Mouse (Mus musculus) heart, embryonic 14.5 days (tissue): ENCODE results near the gene Grifin. TPM values are rescaled to one million over a fixed set of nuclear protein-coding genes. Genes with fewer than 3 reads are reported as not detected.
A peak's percentile ranks its signal among the peaks of the same experiment; 100 is the strongest.

Experiments
- ATAC-seq: fragments of 200-750 bp; cut with Nextera tagmentation; 2 replicates; pipeline ENCODE4 v1.8.0; 2017; ENCODE audit warnings: low read depth, moderate TSS enrichment; ENCODE audit not compliant: insufficient number of reproducible peaks, insufficient read depth, low FRiP score
- H3K27ac ChIP-seq, 2 experiments: fragments of 200-500 bp in 1 of 2; fragments of 300-500 bp in 1 of 2; sonication (generic) in 1 of 2; replicated peaks in 1 of 2; 2 replicates each; pipeline ENCODE4 v1.5.1; 2012 to 2014; ENCODE audit warnings: low read depth in 2 of 2, low read length in 2 of 2, control low read depth in 1 of 2, mild to moderate bottlenecking in 1 of 2, mixed read lengths in 1 of 2; ENCODE audit not compliant: control insufficient read depth in 1 of 2, insufficient read depth in 1 of 2
- H3K27me3 ChIP-seq: fragments of 300-500 bp; sonication (generic); 2 replicates; pipeline ENCODE4 v1.6.1; 2014; ENCODE audit warnings: mild to moderate bottlenecking, low read length, control low read depth; ENCODE audit not compliant: control insufficient read depth, insufficient read depth
- H3K36me3 ChIP-seq: fragments of 300-500 bp; sonication (generic); 2 replicates; pipeline ENCODE4 v1.6.1; 2014; ENCODE audit warnings: mild to moderate bottlenecking, control low read depth, low read length, mixed read lengths; ENCODE audit not compliant: control insufficient read depth, insufficient read depth
- H3K4me1 ChIP-seq, 2 experiments: fragments of 200-500 bp in 1 of 2; fragments of 300-500 bp in 1 of 2; sonication (generic) in 1 of 2; 2 replicates each; pipeline ENCODE4 v1.6.1; 2012 to 2014; ENCODE audit warnings: low read length in 2 of 2, control low read depth in 1 of 2, mixed read lengths in 1 of 2; ENCODE audit not compliant: control insufficient read depth in 2 of 2, insufficient read depth in 2 of 2
- H3K4me2 ChIP-seq: fragments of 300-500 bp; sonication (generic); 2 replicates; pipeline ENCODE4 v1.6.1; 2014; ENCODE audit warnings: mild to moderate bottlenecking, low read length
- H3K4me3 ChIP-seq, 2 experiments: fragments of 200-500 bp in 1 of 2; fragments of 300-500 bp in 1 of 2; sonication (generic) in 1 of 2; 2 replicates each; pipeline ENCODE4 v1.5.1; 2012 to 2014; ENCODE audit warnings: low read length in 2 of 2, mild to moderate bottlenecking in 2 of 2, control low read depth in 1 of 2, low read depth in 1 of 2, moderate library complexity in 1 of 2; ENCODE audit not compliant: control insufficient read depth in 1 of 2, insufficient read depth in 1 of 2
- H3K9ac ChIP-seq: fragments of 300-500 bp; sonication (generic); 2 replicates; pipeline ENCODE4 v1.6.1; 2014; ENCODE audit warnings: mild to moderate bottlenecking, low read length
- H3K9me3 ChIP-seq: fragments of 300-500 bp; sonication (generic); 2 replicates; pipeline ENCODE4 v1.6.1; 2016; ENCODE audit warnings: low read length, control low read depth; ENCODE audit not compliant: control insufficient read depth
- WGBS: fragments of 180-500 bp; shearing (Covaris S2); extraction: QIAGEN DNeasy Blood & Tissue Kit; methylation state at CpG from one replicate; pipeline ENCODE4 v1.1.7; 2014; 5-methylcytosine and 5-hydroxymethylcytosine counted together
- polyA plus RNA-seq: library from polyadenylated mRNA; unstranded; fragments of >200 nt; fragmentation: Nextera tagmentation; extraction: Ambion mirVana; gene quantifications from 2 replicates; pipeline ENCODE4 v1.2.1, GENCODE M21; 2014

Grifin gene
- polyA plus RNA-seq, 1 experiment from 2014 or later: not detected

GRCm38 (mm10) chr5:140583732-140584368 lies 19.0 kb upstream of the Grifin start:
- no peaks in the 10 kb centered on the region for H3K9me3 ChIP-seq
- no peak for ATAC-seq
- H3K4me3 ChIP-seq: no peak overlapping the region
- peaks cover 6% of the 10 kb centered on the region for H3K27me3 ChIP-seq
- WGBS: 58% methylated on average over 5 of the region's 6 CpGs
- no peak overlapping the region for H3K9ac ChIP-seq
- H3K27ac ChIP-seq: no peak overlapping the region
- H3K4me2 ChIP-seq: no peak overlapping the region
- H3K4me1 ChIP-seq: no peaks in the 10 kb centered on the region
- H3K36me3 ChIP-seq: no peaks in the 10 kb centered on the region

GRCm38 (mm10) chr5:140582995-140583731 lies 18.3 kb upstream of the Grifin start:
- H3K36me3 ChIP-seq: no peaks in the 10 kb centered on the region
- 35% methylated on average over 7 of the region's 8 CpGs for WGBS
- no peaks in the 10 kb centered on the region for H3K4me1 ChIP-seq
- no peak overlapping the region for H3K9ac ChIP-seq
- no peak overlapping the region for H3K4me2 ChIP-seq
- H3K27ac ChIP-seq: no peak overlapping the region
- H3K4me3 ChIP-seq: no peak overlapping the region
- H3K27me3 ChIP-seq: peaks cover 6% of the 10 kb centered on the region
- ATAC-seq: no peak
- H3K9me3 ChIP-seq: no peaks in the 10 kb centered on the region

GRCm38 (mm10) chr5:140581569-140581968 lies 16.7 kb upstream of the Grifin start:
- H3K36me3 ChIP-seq: no peaks in the 10 kb centered on the region
- 7% methylated on average over 5 of the region's 5 CpGs for WGBS
- no peak overlapping the region for H3K4me3 ChIP-seq
- H3K9me3 ChIP-seq: no peaks in the 10 kb centered on the region
- peaks cover 6% of the 10 kb centered on the region for H3K27me3 ChIP-seq
- H3K4me2 ChIP-seq: no peak overlapping the region
- no peaks in the 10 kb centered on the region for H3K4me1 ChIP-seq
- ATAC-seq: no peak
- H3K27ac ChIP-seq: no peak overlapping the region
- H3K9ac ChIP-seq: no peak overlapping the region

GRCm38 (mm10) chr5:140579771-140580170 lies 14.9 kb upstream of the Grifin start:
- H3K27ac ChIP-seq: no peak overlapping the region
- no peak overlapping the region for H3K9ac ChIP-seq
- H3K36me3 ChIP-seq: no peaks in the 10 kb centered on the region
- H3K27me3 ChIP-seq: peaks cover 6% of the 10 kb centered on the region
- no peaks in the 10 kb centered on the region for H3K9me3 ChIP-seq
- whole genome bisulfite sequencing: 32% methylated on average over 6 of the region's 6 CpGs
- H3K4me2 ChIP-seq: no peak overlapping the region
- H3K4me3 ChIP-seq: no peak overlapping the region
- H3K4me1 ChIP-seq: 0 out of 4 replicates have a peak, but pooled peaks cover 0 to 2% of the 10 kb centered on the region in 2 experiments
- ATAC-seq: no peak

- H3K4me1 ChIP-seq: 0 out of 4 replicates have a peak, but pooled peaks cover 0 to 2% of the 10 kb centered on the region in 2 experiments
- H3K36me3 ChIP-seq: no peaks in the 10 kb centered on the region
- H3K9ac ChIP-seq: no peak overlapping the region
- no peak for ATAC-seq
- H3K27ac ChIP-seq: no peak overlapping the region
- no peak overlapping the region for H3K4me3 ChIP-seq
- no peak overlapping the region for H3K4me2 ChIP-seq
- H3K9me3 ChIP-seq: no peaks in the 10 kb centered on the region
- WGBS: 42% methylated on average over 9 of the region's 9 CpGs
- peaks cover 6% of the 10 kb centered on the region for H3K27me3 ChIP-seq
Measured at GRCm38 (mm10) chr5:140579221-140579620, 14.3 kb upstream of the Grifin start.

- WGBS: 38% methylated on average over 5 of the region's 5 CpGs
- no peak overlapping the region for H3K27ac ChIP-seq
- ATAC-seq: peak; percentile 29; the same call in 1 of the 2 replicates
Measured at GRCm38 (mm10) chr5:140575381-140575866, 10.6 kb upstream of the Grifin start.

GRCm38 (mm10) chr5:140572611-140573010 lies 7.7 kb upstream of the Grifin start:
- Histone ChIP-seq H3K9ac (no peak overlapping the region), H3K36me3 (no peaks in the 10 kb centered on the region), H3K4me2 (no peak overlapping the region), H3K27me3 (no peaks in the 10 kb centered on the region), H3K27ac (no peak overlapping the region), H3K9me3 (no peaks in the 10 kb centered on the region), H3K4me1 (peaks cover 5 to 9% of the 10 kb centered on the region in 2 experiments), H3K4me3 (no peak overlapping the region)
- ATAC-seq: no peak
- 57% methylated on average over 6 of the region's 6 CpGs for WGBS

More at GRCm38 (mm10) chr5:140575381-140575866, 10.6 kb upstream of the Grifin start:
- Histone ChIP-seq H3K4me2 (no peak overlapping the region), H3K9me3 (no peaks in the 10 kb centered on the region), H3K4me3 (no peak overlapping the region), H3K36me3 (no peaks in the 10 kb centered on the region), H3K4me1 (peaks cover 0 to 4% of the 10 kb centered on the region in 2 experiments; a peak in 1 of 4 replicates), H3K27me3 (peaks cover 4% of the 10 kb centered on the region), H3K9ac (no peak overlapping the region)
